Comparison of ENCODE assay signal across 24 mouse cellular contexts in the genomic region with DNA sequence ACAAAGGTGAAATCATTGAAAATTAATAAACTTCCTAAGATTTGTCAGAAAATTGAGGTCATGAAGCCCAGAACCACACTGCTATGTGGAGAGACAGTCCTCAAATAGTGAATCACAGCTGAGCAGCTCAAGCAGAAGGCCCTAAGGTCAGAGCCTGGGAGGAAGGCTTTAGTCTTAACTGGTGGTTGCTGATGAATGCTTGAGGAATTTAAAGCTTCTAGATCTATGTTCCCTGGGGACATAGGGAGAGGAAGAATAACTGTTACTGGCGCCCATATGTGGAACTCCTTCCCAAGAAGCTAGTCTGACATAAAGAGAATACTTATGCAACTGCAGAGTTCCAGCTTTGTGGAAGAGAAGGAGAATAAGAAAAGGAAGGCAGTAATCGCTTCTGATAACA.
DNase-seq lines count a peak whose midpoint lies in the region; ATAC-seq and TF ChIP-seq lines count a peak whose summit lies in the region.
"Had no signal": no experiment of that assay in that cellular context is flagged by ENCODE, and none has a peak within 500 bp of the region (broad histone marks: within the 10 kb centered on the region; RNA-seq: fewer than 3 reads in every experiment).

No protein-coding gene starts in this region.

- H3K27ac ChIP-seq in kidney, postnatal 0 days: no peak overlapping the region
- H3K27ac ChIP-seq in intestine, embryonic 15.5 days: no peak overlapping the region
- H3K27ac ChIP-seq: embryonic facial prominence, embryonic 13.5 days; gastrocnemius, adult 2 months; hindbrain, embryonic 12.5 days; hindbrain, embryonic 15.5 days had no signal

- no peak overlapping the region for H3K4me3 ChIP-seq in kidney, postnatal 0 days (replicated peaks; ENCODE audit: low read depth, low read length)
- H3K4me3 ChIP-seq in myocyte: no peak overlapping the region
- no peak overlapping the region for H3K4me3 ChIP-seq in intestine, embryonic 15.5 days (replicated peaks)
- H3K4me3 ChIP-seq: embryonic facial prominence, embryonic 13.5 days; gastrocnemius, adult 2 months; hindbrain, embryonic 12.5 days; hindbrain, embryonic 15.5 days had no signal

- no peak for ATAC-seq in kidney, postnatal 0 days (replicated peaks; ENCODE audit: low FRiP score, low read depth)
- no peak for ATAC-seq in intestine, embryonic 15.5 days
- ATAC-seq: activated CD4-positive, CD25-positive, alpha-beta regulatory T cell, adult 4 months; forebrain, embryonic 14.5 days; forebrain, postnatal 0 days had no signal

- no peak for TF ChIP-seq CTCF in kidney, postnatal 0 days (IDR thresholded peaks at IDR 0.05; ENCODE audit: low read depth)

- no peak for TF ChIP-seq POLR2A in myocyte (IDR thresholded peaks at IDR 0.05; ENCODE audit: insufficient read length, low read depth)

- WGBS in kidney, postnatal 0 days: 80% methylated on average over 2 of the region's 2 CpGs
- 79% methylated on average over 2 of the region's 2 CpGs for WGBS in intestine, embryonic 15.5 days

- no peaks in the 10 kb centered on the region for H3K79me2 ChIP-seq in myocyte (ENCODE audit: control insufficient read depth, insufficient read depth)

- H3K27me3 ChIP-seq in kidney, postnatal 0 days (ENCODE audit: insufficient read depth, low read length): no peaks in the 10 kb centered on the region
- no peaks in the 10 kb centered on the region for H3K27me3 ChIP-seq in myocyte (ENCODE audit: control insufficient read depth, insufficient read depth, insufficient read length)
- H3K27me3 ChIP-seq in intestine, embryonic 15.5 days (replicated peaks): no peaks in the 10 kb centered on the region
- H3K27me3 ChIP-seq: CH12.LX; embryonic facial prominence, embryonic 13.5 days; hindbrain, embryonic 12.5 days; hindbrain, embryonic 15.5 days had no signal

- no peaks in the 10 kb centered on the region for H3K4me1 ChIP-seq in kidney, postnatal 0 days (replicated peaks; ENCODE audit: insufficient read depth, low read length)
- no peaks in the 10 kb centered on the region for H3K4me1 ChIP-seq in intestine, embryonic 15.5 days (replicated peaks)
- H3K4me1 ChIP-seq: embryonic facial prominence, embryonic 13.5 days; hindbrain, embryonic 12.5 days; hindbrain, embryonic 15.5 days had no signal

- no peaks in the 10 kb centered on the region for H3K9me3 ChIP-seq in kidney, postnatal 0 days (replicated peaks; ENCODE audit: low read length)
- H3K9me3 ChIP-seq in intestine, embryonic 15.5 days: no peaks in the 10 kb centered on the region
- H3K9me3 ChIP-seq: embryonic facial prominence, embryonic 13.5 days; G1E; hindbrain, embryonic 12.5 days; hindbrain, embryonic 15.5 days had no signal

- H3K36me3 ChIP-seq in kidney, postnatal 0 days (ENCODE audit: insufficient read depth, low read length): no peaks in the 10 kb centered on the region
- no peaks in the 10 kb centered on the region for H3K36me3 ChIP-seq in myocyte (ENCODE audit: control insufficient read depth, insufficient read depth)
- H3K36me3 ChIP-seq in intestine, embryonic 15.5 days: no peaks in the 10 kb centered on the region
- H3K36me3 ChIP-seq: embryonic facial prominence, embryonic 13.5 days; G1E; hindbrain, embryonic 12.5 days; hindbrain, embryonic 15.5 days had no signal

- no peak overlapping the region for H3K9ac ChIP-seq in kidney, postnatal 0 days (ENCODE audit: low read depth, low read length)
- H3K9ac ChIP-seq in intestine, embryonic 15.5 days: no peak overlapping the region
- H3K9ac ChIP-seq: embryonic facial prominence, embryonic 13.5 days; forebrain, postnatal 0 days; hindbrain, embryonic 12.5 days; hindbrain, embryonic 15.5 days had no signal

- H3ac ChIP-seq in myocyte (ENCODE audit: control insufficient read depth, insufficient read length): no peak overlapping the region

- no peak overlapping the region for H3K4me2 ChIP-seq in kidney, postnatal 0 days (ENCODE audit: low read length)
- H3K4me2 ChIP-seq in myocyte (ENCODE audit: low read depth): peak overlapping the region; percentile 25
- no peak overlapping the region for H3K4me2 ChIP-seq in intestine, embryonic 15.5 days (replicated peaks)
- H3K4me2 ChIP-seq: embryonic facial prominence, embryonic 13.5 days; heart, embryonic 11.5 days; hindbrain, embryonic 12.5 days; hindbrain, embryonic 15.5 days had no signal

- DNase-seq in kidney, postnatal 0 days (ENCODE audit: low spot score): peak; percentile 2
- no peak for DNase-seq in kidney, postnatal 10 days
- DNase-seq in Muller cell, postnatal 12 days (ENCODE audit: inconsistent ontology term): peak; percentile 76
- no peak for DNase-seq in adrenal gland, postnatal 25 days
- DNase-seq: adrenal gland, adult 8-10 months; adrenal gland, postnatal 36 days; cerebellum, adult 18-20 months; cerebellum, adult 9-10 months; cerebellum, postnatal 25 days; forebrain, postnatal 0 days; gastrocnemius, adult 2 months; gastrocnemius, postnatal 14 days; heart, adult 11 months; kidney, adult 11 months had no signal

TF ChIP-seq in myocyte, 11 proteins besides CTCF, POLR2A, EP300 and RAD21:
- TF ChIP-seq MAX (IDR thresholded peaks at IDR 0.05; ENCODE audit: low read depth) (no peak), SRF (IDR thresholded peaks at IDR 0.05; ENCODE audit: control insufficient read depth, insufficient read length, low read depth) (no peak), MYOD1 (IDR thresholded peaks at IDR 0.05; ENCODE audit: control insufficient read depth in 1 of 3, insufficient read length in 2 of 3, low read depth in 2 of 3) (no peak), E2F4 (IDR thresholded peaks at IDR 0.05; ENCODE audit: insufficient read depth) (no peak), POLR2AphosphoS2 (IDR thresholded peaks at IDR 0.05; ENCODE audit: insufficient read length, low read depth) (no peak), TCF3 (IDR thresholded peaks at IDR 0.05; ENCODE audit: insufficient read length, low read depth) (no peak), CEBPB (IDR thresholded peaks at IDR 0.05; ENCODE audit: insufficient read depth, poor library complexity, severe bottlenecking) (no peak), REST (IDR thresholded peaks at IDR 0.05; ENCODE audit: insufficient read depth, insufficient read length) (no peak), TCF12 (IDR thresholded peaks at IDR 0.05; ENCODE audit: insufficient read depth, poor library complexity, severe bottlenecking) (no peak), USF1 (IDR thresholded peaks at IDR 0.05; ENCODE audit: low read depth) (no peak), MYOG (IDR thresholded peaks at IDR 0.05; ENCODE audit: control insufficient read depth in 1 of 3, insufficient read depth in 1 of 3, insufficient read length in 2 of 3, low read depth in 2 of 3) (no peak)

Comparison
In these comparisons a context has a peak if more than half of its experiments do, and no peak if none do; other contexts are left out.
1. DNase-seq: peak in kidney, postnatal 0 days (single experiment) and Muller cell, postnatal 12 days (single experiment); none in kidney, postnatal 10 days (single experiment) and adrenal gland, postnatal 25 days (single experiment).